Mouse (Mus musculus) layer of hippocampus, adult 8-10 months (tissue): ENCODE measurements at regions not wholly inside any gene's neighbourhood (a gene's known extent, or its start where the extent isn't known, plus 50 kb on each side); places are given as distances from the start of the nearest gene placed in this dataset.

Experiments
- DNase-seq, 2 experiments: peaks; one replicate each; pipeline ENCODE4 v3.0.0; 2022; ENCODE audit warnings: low spot score in 2 of 2

GRCm38 (mm10) chr16:62496697-62497096, 289.9 kb downstream of the Nsun3 start:
- no peak for DNase-seq

GRCm38 (mm10) chr16:62470133-62470532, 316.5 kb downstream of the Nsun3 start:
- DNase-seq: no peak

- no peak for DNase-seq
Measured at GRCm38 (mm10) chr16:62469286-62469685, 317.3 kb downstream of the Nsun3 start.

GRCm38 (mm10) chr16:62468846-62469245, 317.8 kb downstream of the Nsun3 start:
- no peak for DNase-seq

- no peak for DNase-seq
Measured at GRCm38 (mm10) chr16:62459949-62460551, 326.6 kb downstream of the Nsun3 start.

GRCm38 (mm10) chr16:62449735-62450134, 336.9 kb downstream of the Nsun3 start:
- no peak for DNase-seq

GRCm38 (mm10) chr16:62447380-62447779, 339.2 kb downstream of the Nsun3 start:
- DNase-seq: no peak

GRCm38 (mm10) chr16:62441197-62441596, 345.4 kb downstream of the Nsun3 start:
- peak in 1 of 2 experiments; percentile 15 for DNase-seq

GRCm38 (mm10) chr16:62433125-62433524, 353.5 kb downstream of the Nsun3 start:
- peak in 1 of 2 experiments; percentile 25 for DNase-seq

GRCm38 (mm10) chr16:62414485-62414884, 372.1 kb downstream of the Nsun3 start:
- peak; percentile 16 to 36 for DNase-seq

- peak in 1 of 2 experiments; percentile 8 for DNase-seq
Measured at GRCm38 (mm10) chr16:62407526-62408165, 379.0 kb downstream of the Nsun3 start.

- DNase-seq: no peak
Measured at GRCm38 (mm10) chr16:62406458-62406857, 380.2 kb downstream of the Nsun3 start.

GRCm38 (mm10) chr16:62357279-62357678, 429.3 kb downstream of the Nsun3 start:
- no peak for DNase-seq

GRCm38 (mm10) chr16:62356349-62356748, 430.3 kb downstream of the Nsun3 start:
- DNase-seq: no peak

- no peak for DNase-seq
Measured at GRCm38 (mm10) chr16:62355830-62356270, 430.8 kb downstream of the Nsun3 start.

- DNase-seq: no peak
Measured at GRCm38 (mm10) chr16:62327378-62328036, 459.1 kb downstream of the Nsun3 start.

GRCm38 (mm10) chr16:62325534-62326244, 460.9 kb downstream of the Nsun3 start:
- no peak for DNase-seq

GRCm38 (mm10) chr16:62322809-62323208, 463.8 kb downstream of the Nsun3 start:
- DNase-seq: peak in 1 of 2 experiments; percentile 3

GRCm38 (mm10) chr16:62288948-62289347, 497.7 kb downstream of the Nsun3 start:
- peak; percentile 4 to 21 for DNase-seq
